Mouse (Mus musculus): ENCODE data around the gene Fancg.

GRCm38 (mm10) chr4:42972952-42973351 lies 37.4 kb downstream of the Fancg start:
- no peak for TF ChIP-seq CTCF (IDR thresholded peaks at IDR 0.05; ENCODE audit: low read depth, low read length)
- no peak for TF ChIP-seq GATA2 (IDR thresholded peaks at IDR 0.05; ENCODE audit: borderline replicate concordance, low read depth, low read length)
- no peak for TF ChIP-seq GATA1 (IDR thresholded peaks at IDR 0.05; ENCODE audit: borderline replicate concordance, low read length)
- no peak for TF ChIP-seq TAL1 (conservative IDR thresholded peaks at IDR 0.05; ENCODE audit: low read depth, low read length)

Measured in G1E (cell line).